11 mouse cellular contexts compared by ENCODE assay signal in the genomic region with DNA sequence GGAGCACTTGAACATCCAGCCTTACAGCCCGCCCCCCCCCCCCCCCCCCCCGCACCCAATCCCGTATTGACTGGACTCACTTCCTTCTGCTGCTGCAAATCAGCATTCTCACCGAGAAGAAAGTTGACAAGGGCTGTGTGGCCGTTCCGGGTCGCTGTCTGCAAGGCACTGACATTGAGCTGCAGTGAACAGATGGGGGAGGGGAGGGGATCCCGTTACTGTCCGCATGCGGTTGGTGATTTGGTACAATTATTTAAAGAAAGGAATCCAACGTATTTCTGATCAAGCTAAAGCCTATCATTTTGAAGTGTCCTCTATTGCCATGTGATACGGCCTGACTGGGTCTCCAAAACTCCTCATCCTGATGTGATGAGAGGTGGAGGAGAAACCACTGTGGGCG. TPM values are rescaled to one million over a fixed set of nuclear protein-coding genes. Genes with fewer than 3 reads are reported as not detected.
A peak's percentile ranks its signal among the peaks of the same experiment; 100 is the strongest.
DNase-seq lines count a peak whose midpoint lies in the region; ATAC-seq and TF ChIP-seq lines count a peak whose summit lies in the region.
"Had no signal": no experiment of that assay in that cellular context is flagged by ENCODE, and none has a peak within 500 bp of the region (broad histone marks: within the 10 kb centered on the region; RNA-seq: fewer than 3 reads in every experiment).

No protein-coding gene starts in this region.

- H3K36me3 ChIP-seq in midbrain, postnatal 0 days (ENCODE audit: insufficient read depth, low read length): no peaks in the 10 kb centered on the region
- H3K36me3 ChIP-seq: stomach, embryonic 15.5 days had no signal

- TF ChIP-seq CTCF in midbrain, postnatal 0 days (IDR thresholded peaks at IDR 0.05): peak; percentile 23; the same call in 1 of the 2 replicates

- no peak overlapping the region for H3K4me2 ChIP-seq in midbrain, postnatal 0 days (ENCODE audit: low read depth, low read length, poor library complexity, severe bottlenecking)
- H3K4me2 ChIP-seq: stomach, embryonic 15.5 days had no signal

- no peak overlapping the region for H3K9ac ChIP-seq in midbrain, postnatal 0 days (replicated peaks; ENCODE audit: low read length, poor library complexity, severe bottlenecking)
- H3K9ac ChIP-seq: stomach, embryonic 15.5 days had no signal

- no peak overlapping the region for H3K4me3 ChIP-seq in midbrain, postnatal 0 days (ENCODE audit: low read depth, low read length)
- H3K4me3 ChIP-seq: megakaryocyte, embryonic 14.5 days; stomach, embryonic 15.5 days had no signal

- DNase-seq in left cerebral cortex, postnatal 4 days: peak; percentile 16
- no peak for DNase-seq in left cerebral cortex, adult 9 months (ENCODE audit: low spot score in 2 of 2)
- DNase-seq in kidney, adult 9 months: peak; percentile 66
- DNase-seq in midbrain, postnatal 0 days (ENCODE audit: low spot score): no peak
- no peak for DNase-seq in urinary bladder, postnatal 36 days (ENCODE audit: low spot score in 2 of 2)
- DNase-seq in frontal cortex, postnatal 25 days (ENCODE audit: low spot score in 2 of 2): no peak
- no peak for DNase-seq in right cerebral cortex, postnatal 36 days (ENCODE audit: low spot score in 2 of 2)

- no peaks in the 10 kb centered on the region for H3K9me3 ChIP-seq in midbrain, postnatal 0 days (ENCODE audit: low read length)
- H3K9me3 ChIP-seq: stomach, embryonic 15.5 days had no signal

- WGBS in midbrain, postnatal 0 days: 46% methylated on average over 12 of the region's 13 CpGs

- H3K27me3 ChIP-seq in midbrain, postnatal 0 days (ENCODE audit: insufficient read depth, low read length): no peaks in the 10 kb centered on the region
- H3K27me3 ChIP-seq: megakaryocyte, embryonic 14.5 days; stomach, embryonic 15.5 days had no signal

- intact Hi-C loops in left cerebral cortex, postnatal 4 days (cut with DNase I): no loop called here

- H3K27ac ChIP-seq in midbrain, postnatal 0 days (ENCODE audit: low read depth, low read length): no peak overlapping the region

- ATAC-seq in granulocyte monocyte progenitor cell, adult 5-6 weeks (replicated peaks; ENCODE audit: poor library complexity, severe bottlenecking): 0 out of 2 replicates have a peak, but pooled peaks have one; percentile 17
- no peak for ATAC-seq in midbrain, postnatal 0 days (ENCODE audit: low FRiP score)

- H3K4me1 ChIP-seq in midbrain, postnatal 0 days (ENCODE audit: insufficient read depth, low read length): no peaks in the 10 kb centered on the region

RNA-seq across cellular contexts. Expression of a gene that starts 35.2 kb away (rescaled TPM):
- not detected for total RNA-seq in left cerebral cortex, postnatal 4 days (2021)
- total RNA-seq in granulocyte monocyte progenitor cell, adult 5-6 weeks (2014; fragmentation: Nextera tagmentation): not detected in 2 replicates
- total RNA-seq in granulocyte monocyte progenitor cell, adult 5-6 weeks (2017): 0.04 TPM in 1 of 2 replicates, not detected in the other
- total RNA-seq in midbrain, postnatal 0 days (2014; rRNA removed): 0.22 TPM in 1 of 2 replicates, not detected in the other
- polyA plus RNA-seq in midbrain, postnatal 0 days (2015; fragmentation: Nextera tagmentation; extraction: Ambion mirVana): not detected in 2 replicates

RNA-seq across cellular contexts. Expression of a gene that starts 47.7 kb away (rescaled TPM):
- 10 to 100 TPM; 33.6 to 35.3 TPM for total RNA-seq in left cerebral cortex, postnatal 4 days (2021)
- 9.1 and 18.5 TPM in 2 replicates for total RNA-seq in granulocyte monocyte progenitor cell, adult 5-6 weeks (2014; fragmentation: Nextera tagmentation)
- total RNA-seq in granulocyte monocyte progenitor cell, adult 5-6 weeks (2017): 14.1 and 21.1 TPM in 2 replicates
- 24.0 and 27.7 TPM in 2 replicates for total RNA-seq in midbrain, postnatal 0 days (2014; rRNA removed)
- 15.7 and 16.3 TPM in 2 replicates for polyA plus RNA-seq in midbrain, postnatal 0 days (2015; fragmentation: Nextera tagmentation; extraction: Ambion mirVana)

RNA-seq across cellular contexts. Expression of a gene that starts 54.7 kb away (rescaled TPM):
- total RNA-seq in left cerebral cortex, postnatal 4 days (2021): not detected
- total RNA-seq in granulocyte monocyte progenitor cell, adult 5-6 weeks (2014; fragmentation: Nextera tagmentation): not detected in 2 replicates
- total RNA-seq in granulocyte monocyte progenitor cell, adult 5-6 weeks (2017): not detected in 2 replicates
- not detected in 2 replicates for total RNA-seq in midbrain, postnatal 0 days (2014; rRNA removed)
- not detected in 2 replicates for polyA plus RNA-seq in midbrain, postnatal 0 days (2015; fragmentation: Nextera tagmentation; extraction: Ambion mirVana)
- total RNA-seq: hematopoietic stem cell, adult 5-6 weeks had no signal
- polyA plus RNA-seq: stomach, embryonic 15.5 days had no signal

Comparison
In these comparisons a context has a peak if more than half of its experiments do, and no peak if none do; other contexts are left out.
1. DNase-seq: peak in left cerebral cortex, postnatal 4 days (single experiment) and kidney, adult 9 months (single experiment); none in left cerebral cortex, adult 9 months (0 of 2), midbrain, postnatal 0 days (single experiment), urinary bladder, postnatal 36 days (0 of 2), frontal cortex, postnatal 25 days (0 of 2) and right cerebral cortex, postnatal 36 days (0 of 2).